Mouse (Mus musculus) G1E (cell line): ENCODE measurements around the gene Btbd35f11. TPM values are rescaled to one million over a fixed set of nuclear protein-coding genes. Genes with fewer than 3 reads are reported as not detected.
"Not testable (repeated sequence)": the region's sequence is repeated elsewhere in the genome, so short reads cannot be mapped to it uniquely, and the experiment has no call there.

Source experiments
- ATAC-seq: 2 replicates; pipeline ENCODE4 v1.8.0; 2016; ENCODE audit warnings: mild to moderate bottlenecking; ENCODE audit not compliant: insufficient number of reproducible peaks, poor library complexity, low FRiP score, severe bottlenecking; ENCODE audit errors: extremely low read depth
- DNase-seq: peaks from one replicate; pipeline ENCODE4 v3.0.0; 2012; ENCODE audit warnings: low spot score
- H3K27me3 ChIP-seq: 2 replicates; pipeline ENCODE4 v1.6.1; 2012; ENCODE audit warnings: mild to moderate bottlenecking, low read length, inconsistent platforms; ENCODE audit not compliant: insufficient read depth
- H3K36me3 ChIP-seq: replicated peaks from 2 replicates; pipeline ENCODE3; 2012; ENCODE audit warnings: mild to moderate bottlenecking, inconsistent platforms
- H3K4me1 ChIP-seq: 2 replicates; pipeline ENCODE4 v1.6.1; 2012; ENCODE audit warnings: low read depth, low read length, inconsistent platforms, mixed read lengths; ENCODE audit not compliant: insufficient read depth
- H3K4me3 ChIP-seq: 2 replicates; pipeline ENCODE4 v1.5.1; 2012; ENCODE audit warnings: low read depth, mild to moderate bottlenecking, inconsistent platforms, low read length, moderate library complexity, mixed read lengths
- H3K9me3 ChIP-seq: replicated peaks from 2 replicates; pipeline ENCODE4 v1.6.1; 2012; ENCODE audit warnings: inconsistent platforms
- polyA plus RNA-seq: library from polyadenylated mRNA; stranded (reverse); fragments of >175 nt; gene quantifications from 2 replicates; pipeline ENCODE4 v1.2.3, GENCODE M21; 2012
- total RNA-seq, 2 experiments: library from RNA; stranded (forward) in 1 of 2; stranded (reverse) in 1 of 2; fragments of 200-1000 nt in 1 of 2; fragments of >200 nt in 1 of 2; fragmentation: Nextera tagmentation in 1 of 2; gene quantifications; 2 replicates each; pipeline ENCODE4 v1.2.3; 2014 to 2017

The Btbd35f11 gene
- total RNA-seq (2014; fragmentation: Nextera tagmentation) (not detected in 2 replicates), total RNA-seq (2017) (not detected in 2 replicates), polyA plus RNA-seq (not detected in 2 replicates)

DNA sequence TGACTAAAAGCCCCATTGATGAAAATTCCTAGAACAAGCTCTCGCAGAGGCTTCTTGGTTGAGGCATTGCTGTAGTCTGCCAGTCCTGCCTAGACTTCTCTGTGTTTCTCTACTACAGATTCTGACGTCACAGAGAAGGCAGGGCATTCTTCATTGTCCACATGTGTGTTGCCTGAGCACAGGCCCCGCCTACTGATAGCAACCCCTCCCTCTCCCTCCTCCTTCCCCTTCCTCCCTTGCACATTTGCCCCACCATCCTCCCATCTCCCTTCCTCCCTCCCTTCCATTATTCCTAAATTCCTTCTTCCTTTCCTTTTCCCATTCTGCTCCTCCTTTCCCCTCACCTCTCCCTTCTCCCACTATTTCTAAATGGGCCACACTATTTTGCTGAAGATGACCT is at the start of gene Btbd35f11:
Gene Btbd35f11 (minus strand): TSS at position 101 of the 400 bp plus-strand sequence.
- H3K4me1 ChIP-seq, H3K9me3 ChIP-seq, H3K4me3 ChIP-seq, H3K27me3 ChIP-seq, ATAC-seq, DNase-seq, H3K36me3 ChIP-seq: not testable (repeated sequence)

DNA sequence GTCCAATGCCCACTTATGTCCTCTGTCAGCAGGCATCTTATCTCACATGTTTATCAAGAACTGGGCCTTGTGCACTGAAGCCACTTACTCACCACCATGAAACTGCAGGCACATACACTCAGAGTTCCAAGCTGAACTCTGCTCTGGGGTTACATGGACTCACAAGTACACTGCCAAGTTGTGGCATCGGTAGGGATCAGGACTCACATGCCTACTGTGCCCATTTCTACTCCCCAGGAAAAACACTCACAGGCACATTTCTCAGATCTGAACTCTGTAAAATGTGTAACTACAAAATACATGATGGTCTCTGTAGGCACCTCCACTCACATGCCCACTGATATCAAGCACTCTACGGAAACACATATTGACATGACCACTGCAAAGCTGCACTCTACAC is 33.5 kb downstream of the Btbd35f11 start:
- not testable (repeated sequence) for DNase-seq, H3K4me1 ChIP-seq, ATAC-seq, H3K4me3 ChIP-seq, H3K9me3 ChIP-seq, H3K36me3 ChIP-seq, H3K27me3 ChIP-seq

Other genes starting within 250 kb of the Btbd35f11 start
- gene Btbd35f24, start 247.9 kb downstream of the Btbd35f11 start, total RNA-seq (2014; fragmentation: Nextera tagmentation) = not detected in 2 replicates
- gene Btbd35f24, start 247.9 kb downstream of the Btbd35f11 start, total RNA-seq (2017) = 0.05 TPM in 1 of 2 replicates, not detected in the other
- gene Btbd35f24, start 247.9 kb downstream of the Btbd35f11 start, polyA plus RNA-seq = not detected in 2 replicates